Mouse (Mus musculus) liver, embryonic 15.5 days (tissue): ENCODE measurements around the gene Hist1h2bl. TPM values are rescaled to one million over a fixed set of nuclear protein-coding genes. Genes with fewer than 3 reads are reported as not detected.
"Not testable (repeated sequence)": the region's sequence is repeated elsewhere in the genome, so short reads cannot be mapped to it uniquely, and the experiment has no call there.

Source experiments
- ATAC-seq: fragments of 200-750 bp; cut with Nextera tagmentation; 2 replicates; pipeline ENCODE4 v1.8.0; 2017; ENCODE audit warnings: moderate number of reproducible peaks, mild to moderate bottlenecking, moderate library complexity; ENCODE audit not compliant: insufficient read depth
- H3K27ac ChIP-seq: fragments of 300-500 bp; sonication (generic); replicated peaks from 2 replicates; pipeline ENCODE4 v1.5.1; 2015; ENCODE audit warnings: mild to moderate bottlenecking, inconsistent platforms
- H3K27me3 ChIP-seq: fragments of 300-500 bp; sonication (generic); 2 replicates; pipeline ENCODE4 v1.6.1; 2015; ENCODE audit warnings: mild to moderate bottlenecking, inconsistent platforms
- H3K36me3 ChIP-seq: fragments of 300-500 bp; sonication (generic); replicated peaks from 2 replicates; pipeline ENCODE4 v1.6.1; 2015; ENCODE audit warnings: moderate library complexity, mild to moderate bottlenecking, inconsistent platforms
- H3K4me1 ChIP-seq: fragments of 300-500 bp; sonication (generic); replicated peaks from 2 replicates; pipeline ENCODE4 v1.6.1; 2015; ENCODE audit warnings: inconsistent platforms
- H3K4me2 ChIP-seq: fragments of 300-500 bp; sonication (generic); 2 replicates; pipeline ENCODE4 v1.6.1; 2015; ENCODE audit warnings: moderate library complexity, mild to moderate bottlenecking, inconsistent platforms
- H3K4me3 ChIP-seq: fragments of 300-500 bp; sonication (generic); replicated peaks from 2 replicates; pipeline ENCODE4 v1.5.1; 2015; ENCODE audit warnings: mild to moderate bottlenecking, inconsistent platforms
- H3K9ac ChIP-seq: fragments of 300-500 bp; sonication (generic); 2 replicates; pipeline ENCODE4 v1.6.1; 2015; ENCODE audit warnings: moderate library complexity, mild to moderate bottlenecking, inconsistent platforms
- H3K9me3 ChIP-seq: fragments of 300-500 bp; sonication (generic); replicated peaks from 2 replicates; pipeline ENCODE4 v1.6.1; 2016; ENCODE audit warnings: inconsistent platforms
- WGBS: fragments of 180-500 bp; shearing (Covaris S2); methylation state at CpG from one replicate; pipeline ENCODE4 v1.1.7; 2015; ENCODE audit warnings: mixed read lengths; ENCODE audit not compliant: insufficient replicate concordance; 5-methylcytosine and 5-hydroxymethylcytosine counted together
- polyA plus RNA-seq: library from polyadenylated mRNA; unstranded; fragments of >200 nt; fragmentation: Nextera tagmentation; extraction: Ambion mirVana; gene quantifications from 2 replicates; pipeline ENCODE4 v1.2.1, GENCODE M21; 2015

The Hist1h2bl gene
- polyA plus RNA-seq, 1 experiment from 2014 or later: 3.4 TPM

GRCm38 (mm10) chr13:21749387-21750158 is 33.6 kb upstream of the Hist1h2bl start:
- no peaks in the 10 kb centered on the region for H3K27me3 ChIP-seq
- no peaks in the 10 kb centered on the region for H3K9me3 ChIP-seq
- ATAC-seq: no peak
- H3K4me2 ChIP-seq: peak overlapping the region; percentile 77
- H3K4me3 ChIP-seq: peak overlapping the region; percentile 69
- peak overlapping the region; percentile 79 for H3K9ac ChIP-seq
- H3K4me1 ChIP-seq: peaks cover 45% of the 10 kb centered on the region
- H3K36me3 ChIP-seq: 0 out of 2 replicates have a peak, but pooled peaks cover 9% of the 10 kb centered on the region
- 1% methylated on average over 5 of the region's 5 CpGs for WGBS
- peak overlapping the region; percentile 95 for H3K27ac ChIP-seq

GRCm38 (mm10) chr13:21745006-21745405 is 29.1 kb upstream of the Hist1h2bl start:
- no peak overlapping the region for H3K4me3 ChIP-seq
- no peaks in the 10 kb centered on the region for H3K9me3 ChIP-seq
- H3K4me1 ChIP-seq: peaks cover 31% of the 10 kb centered on the region
- H3K27me3 ChIP-seq: no peaks in the 10 kb centered on the region
- H3K36me3 ChIP-seq: 0 out of 2 replicates have a peak, but pooled peaks cover 9% of the 10 kb centered on the region
- H3K9ac ChIP-seq: no peak overlapping the region
- H3K27ac ChIP-seq: no peak overlapping the region
- WGBS: 19% methylated on average over 1 of the region's 1 CpGs
- H3K4me2 ChIP-seq: no peak overlapping the region
- no peak for ATAC-seq

- H3K27ac ChIP-seq: peak within 1 kb of the TSS; percentile 92
- peaks cover 36% of the 10 kb centered on the region for H3K4me1 ChIP-seq
- peak within 1 kb of the TSS; percentile 85 for H3K4me2 ChIP-seq
- ATAC-seq: peak; percentile 90
- H3K4me3 ChIP-seq: peak within 1 kb of the TSS; percentile 59
- under 1% methylated on average over 49 of the region's 56 CpGs for WGBS
- H3K36me3 ChIP-seq, H3K27me3 ChIP-seq, H3K9me3 ChIP-seq: not testable (repeated sequence)
- peak within 1 kb of the TSS; percentile 63 for H3K9ac ChIP-seq
These were observed 19.2 kb upstream of the Hist1h2bl start, which contains the start of gene Hist1h4j for GRCm38 (mm10) chr13:21734906-21735767. TSS of gene Hist1h4j (plus strand) at chr13:21735064.

GRCm38 (mm10) chr13:21734010-21734905 is 18.3 kb upstream of the Hist1h2bl start:
- peak; percentile 64 for ATAC-seq
- H3K4me3 ChIP-seq: peak overlapping the region; percentile 59
- H3K27ac ChIP-seq: peak overlapping the region; percentile 92
- H3K9ac ChIP-seq: peak overlapping the region; percentile 63
- peak overlapping the region; percentile 85 for H3K4me2 ChIP-seq
- no peaks in the 10 kb centered on the region for H3K27me3 ChIP-seq
- H3K9me3 ChIP-seq: no peaks in the 10 kb centered on the region
- H3K36me3 ChIP-seq: 0 out of 2 replicates have a peak, but pooled peaks cover 3% of the 10 kb centered on the region
- H3K4me1 ChIP-seq: peaks cover 36% of the 10 kb centered on the region
- under 1% methylated on average over 21 of the region's 21 CpGs for WGBS

GRCm38 (mm10) chr13:21733466-21733865 is 17.5 kb upstream of the Hist1h2bl start:
- H3K4me1 ChIP-seq: peaks cover 36% of the 10 kb centered on the region
- no peak for ATAC-seq
- H3K9me3 ChIP-seq: no peaks in the 10 kb centered on the region
- H3K27ac ChIP-seq: peak overlapping the region; percentile 92; the same call in 1 of the 2 replicates
- H3K4me2 ChIP-seq: peak overlapping the region; percentile 85
- no peaks in the 10 kb centered on the region for H3K27me3 ChIP-seq
- 74% methylated on average over 5 of the region's 5 CpGs for WGBS
- H3K36me3 ChIP-seq: no peaks in the 10 kb centered on the region
- no peak overlapping the region for H3K4me3 ChIP-seq
- H3K9ac ChIP-seq: no peak overlapping the region; the same call in 1 of the 2 replicates

GRCm38 (mm10) chr13:21729544-21729943 is 13.6 kb upstream of the Hist1h2bl start:
- Histone ChIP-seq H3K4me2 (no peak overlapping the region), H3K4me1 (peaks cover 25% of the 10 kb centered on the region), H3K27me3 (no peaks in the 10 kb centered on the region), H3K27ac (no peak overlapping the region), H3K4me3 (no peak overlapping the region), H3K36me3 (no peaks in the 10 kb centered on the region), H3K9ac (no peak overlapping the region), H3K9me3 (no peaks in the 10 kb centered on the region)
- no peak for ATAC-seq
- 60% methylated on average over 1 of the region's 1 CpGs for WGBS

GRCm38 (mm10) chr13:21727948-21728572 is 12.1 kb upstream of the Hist1h2bl start:
- peaks cover 14% of the 10 kb centered on the region for H3K4me1 ChIP-seq
- no peak overlapping the region for H3K9ac ChIP-seq
- ATAC-seq: no peak
- no peak overlapping the region for H3K4me2 ChIP-seq
- no peak overlapping the region for H3K4me3 ChIP-seq
- H3K9me3 ChIP-seq: no peaks in the 10 kb centered on the region
- no peaks in the 10 kb centered on the region for H3K27me3 ChIP-seq
- WGBS: 35% methylated on average over 11 of the region's 11 CpGs
- no peaks in the 10 kb centered on the region for H3K36me3 ChIP-seq
- no peak overlapping the region for H3K27ac ChIP-seq

- WGBS: 45% methylated on average over 5 of the region's 5 CpGs
- Histone ChIP-seq H3K9ac (peak overlapping the region; percentile 70), H3K36me3 (no peaks in the 10 kb centered on the region), H3K27ac (peak overlapping the region; percentile 95), H3K4me2 (peak overlapping the region; percentile 83), H3K4me1 (peaks cover 44% of the 10 kb centered on the region), H3K27me3 (no peaks in the 10 kb centered on the region), H3K4me3 (peak overlapping the region; percentile 60), H3K9me3 (no peaks in the 10 kb centered on the region)
- ATAC-seq: no peak
These were observed 7.3 kb upstream of the Hist1h2bl start for GRCm38 (mm10) chr13:21722993-21723836.

- peak overlapping the region; percentile 70 for H3K9ac ChIP-seq
- H3K4me1 ChIP-seq: peaks cover 42% of the 10 kb centered on the region
- peak overlapping the region; percentile 83 for H3K4me2 ChIP-seq
- no peaks in the 10 kb centered on the region for H3K27me3 ChIP-seq
- WGBS: 4% methylated on average over 11 of the region's 11 CpGs
- peak overlapping the region; percentile 60 for H3K4me3 ChIP-seq
- no peaks in the 10 kb centered on the region for H3K9me3 ChIP-seq
- H3K27ac ChIP-seq: peak overlapping the region; percentile 95
- ATAC-seq: peak; percentile 28; the same call in 1 of the 2 replicates
- no peaks in the 10 kb centered on the region for H3K36me3 ChIP-seq
These were observed 6.5 kb upstream of the Hist1h2bl start for GRCm38 (mm10) chr13:21722373-21722925.
